Mouse (Mus musculus): Measurements from ENCODE around the gene Bcl2a1b. TPM values are rescaled to one million over a fixed set of nuclear protein-coding genes. Genes with fewer than 3 reads are reported as not detected.
"Not testable (repeated sequence)": the region's sequence is repeated elsewhere in the genome, so short reads cannot be mapped to it uniquely, and the experiment has no call there.

The Bcl2a1b gene
- total RNA-seq (2014; rRNA removed; ENCODE audit: low replicate concordance) (1.3 and 6.3 TPM in 2 replicates), polyA plus RNA-seq (2015; fragmentation: Nextera tagmentation; extraction: Ambion mirVana) (1.9 and 2.0 TPM in 2 replicates)

DNA sequence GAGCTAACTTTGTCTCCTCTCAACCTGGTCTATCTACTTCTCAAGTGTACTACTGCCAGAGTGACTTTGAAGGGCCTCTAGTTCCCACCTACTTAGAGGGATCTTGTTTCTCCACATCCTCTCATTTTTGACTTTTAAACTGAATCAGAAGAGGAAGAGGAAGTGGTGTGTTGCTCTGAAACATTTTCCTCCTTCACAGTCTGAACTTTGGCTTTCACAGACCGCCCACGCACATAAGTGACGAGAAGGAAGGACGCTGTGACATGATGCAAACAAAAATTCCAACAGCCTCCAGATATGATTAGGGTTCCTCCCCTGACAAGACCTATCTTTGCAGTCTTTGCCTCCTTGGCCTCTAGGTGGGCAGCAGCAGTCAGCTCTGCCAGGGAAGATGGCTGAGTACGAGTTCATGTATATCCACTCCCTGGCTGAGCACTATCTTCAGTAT is at the start of gene Bcl2a1b, which contains the start of gene Gm29094:
TSS of gene Bcl2a1b (plus strand) at position 241 of the 448 bp plus-strand sequence.
TSS of gene Gm29094 (plus strand) at position 411 of the 448 bp plus-strand sequence.
- H3K4me3 ChIP-seq (ENCODE audit: low read depth, low read length); H3K4me2 ChIP-seq (ENCODE audit: low read depth, low read length); H3K27ac ChIP-seq (ENCODE audit: low read depth); H3K9me3 ChIP-seq (replicated peaks; ENCODE audit: control insufficient read depth, low read length); H3K36me3 ChIP-seq (replicated peaks; ENCODE audit: control insufficient read depth, insufficient read depth, low read length); DNase-seq (ENCODE audit: low spot score); ATAC-seq (ENCODE audit: insufficient read depth, low read depth); H3K4me1 ChIP-seq (ENCODE audit: control insufficient read depth, insufficient read depth); H3K27me3 ChIP-seq (ENCODE audit: control insufficient read depth, insufficient read depth, low read length); H3K9ac ChIP-seq (replicated peaks; ENCODE audit: low read depth, low read length): not testable (repeated sequence)
- 44% methylated on average over 5 of the region's 5 CpGs for WGBS

DNA sequence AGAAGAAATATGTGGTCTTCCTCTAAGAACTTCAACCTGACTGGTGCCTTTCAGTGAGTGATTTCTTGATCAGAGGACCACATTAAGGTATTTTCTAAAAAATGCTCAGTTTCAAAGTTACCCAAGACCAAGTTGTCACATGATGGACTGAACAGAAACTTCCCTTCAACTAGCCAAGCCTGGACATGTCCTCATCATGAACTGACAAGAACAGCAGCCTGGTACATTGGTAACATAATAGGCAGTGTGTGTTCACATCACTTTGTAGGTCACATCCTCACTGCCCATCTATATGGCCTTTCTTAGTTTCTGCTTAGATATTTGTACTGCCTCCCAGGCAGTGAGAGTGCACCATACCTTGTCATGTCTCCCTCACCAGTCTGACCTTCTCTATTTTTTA is 26.5 kb upstream of the Bcl2a1b start:
- not testable (repeated sequence) for ATAC-seq (ENCODE audit: insufficient read depth, low read depth); DNase-seq (ENCODE audit: low spot score)

DNA sequence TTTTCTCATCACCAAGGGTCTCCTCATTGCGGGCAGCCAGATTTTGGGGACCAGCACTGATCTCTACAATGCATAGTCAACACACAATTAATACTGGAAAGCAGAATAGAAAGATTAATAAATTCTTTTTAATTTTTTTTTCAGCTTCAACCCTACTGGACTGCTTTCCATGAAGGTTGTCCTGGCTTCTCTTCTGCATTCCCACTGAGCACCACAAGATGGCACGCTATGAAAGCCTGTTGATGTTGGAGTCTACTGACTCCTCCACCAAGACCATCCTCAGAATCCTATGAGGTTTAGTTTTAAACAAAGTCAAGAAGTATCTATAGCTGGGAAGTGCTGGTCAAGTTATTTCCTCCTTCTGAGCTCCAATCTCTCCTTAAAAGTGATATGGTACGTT is 20.2 kb upstream of the Bcl2a1b start:
- 33% methylated on average over 2 of the region's 3 CpGs for WGBS
- H3K4me1 ChIP-seq (ENCODE audit: control insufficient read depth, insufficient read depth); H3K9me3 ChIP-seq (replicated peaks; ENCODE audit: control insufficient read depth, low read length); H3K4me3 ChIP-seq (ENCODE audit: low read depth, low read length); H3K27ac ChIP-seq (ENCODE audit: low read depth); H3K36me3 ChIP-seq (replicated peaks; ENCODE audit: control insufficient read depth, insufficient read depth, low read length); H3K9ac ChIP-seq (replicated peaks; ENCODE audit: low read depth, low read length); H3K27me3 ChIP-seq (ENCODE audit: control insufficient read depth, insufficient read depth, low read length); DNase-seq (ENCODE audit: low spot score); ATAC-seq (ENCODE audit: insufficient read depth, low read depth); H3K4me2 ChIP-seq (ENCODE audit: low read depth, low read length): not testable (repeated sequence)
- TF ChIP-seq CTCF (IDR thresholded peaks at IDR 0.05; ENCODE audit: low read depth), result peak; percentile 46

More for the DNA sequence above, 26.5 kb upstream of the Bcl2a1b start:
- H3K27me3 ChIP-seq (ENCODE audit: control insufficient read depth, insufficient read depth, low read length); H3K9ac ChIP-seq (replicated peaks; ENCODE audit: low read depth, low read length); H3K9me3 ChIP-seq (replicated peaks; ENCODE audit: control insufficient read depth, low read length); H3K4me2 ChIP-seq (ENCODE audit: low read depth, low read length); H3K4me1 ChIP-seq (ENCODE audit: control insufficient read depth, insufficient read depth); H3K27ac ChIP-seq (ENCODE audit: low read depth); H3K36me3 ChIP-seq (replicated peaks; ENCODE audit: control insufficient read depth, insufficient read depth, low read length); H3K4me3 ChIP-seq (ENCODE audit: low read depth, low read length): not testable (repeated sequence)

DNA sequence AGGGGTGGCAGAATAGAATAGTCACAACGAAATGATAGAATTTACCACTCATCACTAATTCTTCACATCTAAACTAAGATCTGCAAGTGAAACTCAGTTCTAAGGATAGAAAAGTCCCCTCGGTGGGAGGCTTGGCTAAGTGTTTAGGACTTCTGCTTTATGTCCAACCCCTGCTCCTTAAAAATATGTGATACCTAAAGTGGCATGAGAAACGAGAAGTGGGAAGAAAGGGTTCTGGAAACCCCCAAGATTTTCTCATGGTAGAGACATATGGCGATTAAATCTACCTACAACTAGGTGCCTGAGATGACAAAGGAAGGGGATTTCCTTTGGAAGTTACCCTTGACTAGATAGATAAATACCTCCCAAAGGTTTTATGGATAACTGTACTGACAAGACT is 19.5 kb upstream of the Bcl2a1b start:
- H3K27me3 ChIP-seq (ENCODE audit: control insufficient read depth, insufficient read depth, low read length); H3K9ac ChIP-seq (replicated peaks; ENCODE audit: low read depth, low read length); ATAC-seq (ENCODE audit: insufficient read depth, low read depth); DNase-seq (ENCODE audit: low spot score); H3K4me3 ChIP-seq (ENCODE audit: low read depth, low read length); H3K4me2 ChIP-seq (ENCODE audit: low read depth, low read length); H3K4me1 ChIP-seq (ENCODE audit: control insufficient read depth, insufficient read depth); H3K27ac ChIP-seq (ENCODE audit: low read depth); H3K36me3 ChIP-seq (replicated peaks; ENCODE audit: control insufficient read depth, insufficient read depth, low read length); H3K9me3 ChIP-seq (replicated peaks; ENCODE audit: control insufficient read depth, low read length): not testable (repeated sequence)
- WGBS, result 63% methylated on average over 2 of the region's 4 CpGs

DNA sequence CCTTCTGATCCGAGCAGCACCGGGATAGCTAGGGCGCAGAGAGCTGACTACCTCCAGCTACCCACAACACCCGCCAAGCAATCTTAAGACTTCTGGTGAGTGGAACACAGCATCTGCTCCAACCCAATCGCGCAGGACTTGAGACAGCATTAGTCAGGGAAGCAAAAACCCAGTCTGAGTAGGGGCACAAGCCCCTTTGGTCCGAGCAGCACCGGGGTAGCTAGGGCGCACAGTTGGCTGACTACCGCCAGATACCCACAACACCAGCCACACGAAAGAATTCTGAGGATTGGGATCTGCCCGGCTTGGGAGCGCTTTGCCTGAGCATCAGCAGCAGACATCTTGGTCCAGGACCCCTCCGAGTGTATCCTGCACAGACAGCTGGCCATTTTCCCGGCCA is 12.0 kb upstream of the Bcl2a1b start:
- not testable (repeated sequence) for H3K27ac ChIP-seq (ENCODE audit: low read depth); H3K9ac ChIP-seq (replicated peaks; ENCODE audit: low read depth, low read length); H3K9me3 ChIP-seq (replicated peaks; ENCODE audit: control insufficient read depth, low read length); H3K4me3 ChIP-seq (ENCODE audit: low read depth, low read length); H3K4me2 ChIP-seq (ENCODE audit: low read depth, low read length); ATAC-seq (ENCODE audit: insufficient read depth, low read depth); H3K4me1 ChIP-seq (ENCODE audit: control insufficient read depth, insufficient read depth); DNase-seq (ENCODE audit: low spot score); H3K36me3 ChIP-seq (replicated peaks; ENCODE audit: control insufficient read depth, insufficient read depth, low read length); H3K27me3 ChIP-seq (ENCODE audit: control insufficient read depth, insufficient read depth, low read length)
- WGBS, result 67% methylated on average over 15 of the region's 15 CpGs

DNA sequence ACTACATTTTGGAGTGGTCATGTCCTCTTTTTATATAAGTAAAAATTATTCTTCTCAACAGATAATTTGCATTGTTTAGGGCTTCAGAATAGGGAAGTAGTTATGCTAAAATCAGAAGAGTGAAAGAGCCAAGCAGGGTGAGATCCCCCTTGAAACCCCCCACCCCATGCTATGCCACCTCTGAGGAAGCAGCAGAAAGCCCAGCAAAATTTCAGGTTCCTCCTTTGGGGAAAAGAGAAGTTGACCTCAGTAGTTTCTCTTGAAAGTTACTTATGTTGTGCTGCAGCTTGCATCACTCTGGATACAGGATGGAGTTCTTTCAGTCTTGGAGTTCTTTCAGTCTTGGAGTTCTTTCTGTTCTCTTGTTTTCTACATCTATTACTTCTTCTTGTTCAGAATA is 3.5 kb upstream of the Bcl2a1b start:
- not testable (repeated sequence) for H3K9ac ChIP-seq (replicated peaks; ENCODE audit: low read depth, low read length); H3K27ac ChIP-seq (ENCODE audit: low read depth); H3K4me1 ChIP-seq (ENCODE audit: control insufficient read depth, insufficient read depth); H3K27me3 ChIP-seq (ENCODE audit: control insufficient read depth, insufficient read depth, low read length); H3K4me2 ChIP-seq (ENCODE audit: low read depth, low read length); ATAC-seq (ENCODE audit: insufficient read depth, low read depth); H3K4me3 ChIP-seq (ENCODE audit: low read depth, low read length); DNase-seq (ENCODE audit: low spot score); H3K9me3 ChIP-seq (replicated peaks; ENCODE audit: control insufficient read depth, low read length); H3K36me3 ChIP-seq (replicated peaks; ENCODE audit: control insufficient read depth, insufficient read depth, low read length)

DNA sequence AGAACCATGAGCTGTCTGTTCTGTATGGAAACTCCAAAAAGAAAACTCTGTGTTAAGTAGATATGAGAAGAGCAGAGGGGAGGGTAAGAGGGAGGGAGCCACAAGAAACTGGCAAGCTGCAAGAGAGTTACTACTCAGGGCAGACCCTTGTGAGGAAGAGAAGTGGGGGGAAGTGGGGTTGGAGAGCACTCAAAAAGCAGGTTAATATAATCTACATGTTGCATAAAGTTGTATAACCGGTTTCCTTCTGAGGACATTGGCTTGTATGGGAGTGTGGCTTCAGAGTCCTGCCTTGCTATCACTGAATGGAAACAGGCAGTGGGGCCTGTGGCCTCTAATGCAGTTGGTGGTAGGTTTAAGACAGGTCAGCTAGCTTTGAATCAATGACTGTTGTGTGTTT is 1.5 kb upstream of the Bcl2a1b start:
- not testable (repeated sequence) for H3K4me3 ChIP-seq (ENCODE audit: low read depth, low read length); H3K27ac ChIP-seq (ENCODE audit: low read depth); H3K9ac ChIP-seq (replicated peaks; ENCODE audit: low read depth, low read length); H3K4me2 ChIP-seq (ENCODE audit: low read depth, low read length); H3K27me3 ChIP-seq (ENCODE audit: control insufficient read depth, insufficient read depth, low read length); H3K9me3 ChIP-seq (replicated peaks; ENCODE audit: control insufficient read depth, low read length); DNase-seq (ENCODE audit: low spot score); H3K36me3 ChIP-seq (replicated peaks; ENCODE audit: control insufficient read depth, insufficient read depth, low read length); ATAC-seq (ENCODE audit: insufficient read depth, low read depth); H3K4me1 ChIP-seq (ENCODE audit: control insufficient read depth, insufficient read depth)
- WGBS, result no CpG with 5 or more reads among the region's 1 CpGs

DNA sequence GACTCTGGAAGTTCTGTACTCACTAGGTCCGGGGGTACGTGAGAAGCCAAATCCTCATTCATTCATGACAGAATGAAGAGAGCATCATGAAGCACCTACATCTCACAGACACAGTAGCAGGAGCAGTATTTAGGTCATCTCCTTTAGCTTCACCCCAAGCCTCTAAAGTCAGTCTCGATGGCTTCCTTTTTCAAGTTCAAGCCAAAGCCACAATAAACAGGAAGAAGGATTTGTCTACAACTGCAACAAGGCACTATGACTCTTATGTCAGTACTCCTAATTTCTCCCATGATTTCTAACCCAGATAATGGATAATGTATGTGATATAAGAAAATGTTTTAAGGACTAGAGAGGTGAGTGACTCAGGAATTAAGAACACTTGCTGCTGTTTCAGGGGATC is 660 bp upstream of the Bcl2a1b start:
- not testable (repeated sequence) for ATAC-seq (ENCODE audit: insufficient read depth, low read depth); DNase-seq (ENCODE audit: low spot score)

DNA sequence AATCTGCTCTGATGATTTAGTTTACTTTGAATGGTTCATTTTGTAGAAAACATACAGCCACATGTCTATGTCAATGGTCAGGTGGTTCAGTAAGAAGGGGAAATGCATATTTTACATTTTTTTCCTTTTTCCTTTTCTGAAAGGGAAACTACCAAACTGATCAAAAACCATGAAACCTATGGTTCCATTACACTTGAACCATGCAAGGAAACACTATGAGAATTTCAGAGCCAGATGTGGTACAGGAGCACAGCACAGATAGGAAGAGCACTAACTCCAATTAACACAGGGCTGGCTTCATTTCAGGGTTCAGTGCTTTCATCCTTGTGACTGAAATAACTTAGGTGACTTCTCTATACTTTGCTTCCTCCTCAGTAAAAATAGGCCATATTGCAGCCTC is 3.2 kb downstream of the Bcl2a1b start:
- H3K9me3 ChIP-seq (replicated peaks; ENCODE audit: control insufficient read depth, low read length); H3K4me2 ChIP-seq (ENCODE audit: low read depth, low read length); H3K36me3 ChIP-seq (replicated peaks; ENCODE audit: control insufficient read depth, insufficient read depth, low read length); H3K27ac ChIP-seq (ENCODE audit: low read depth); H3K27me3 ChIP-seq (ENCODE audit: control insufficient read depth, insufficient read depth, low read length); H3K9ac ChIP-seq (replicated peaks; ENCODE audit: low read depth, low read length); DNase-seq (ENCODE audit: low spot score); ATAC-seq (ENCODE audit: insufficient read depth, low read depth); H3K4me1 ChIP-seq (ENCODE audit: control insufficient read depth, insufficient read depth); H3K4me3 ChIP-seq (ENCODE audit: low read depth, low read length): not testable (repeated sequence)

More for the DNA sequence above, 660 bp upstream of the Bcl2a1b start:
- H3K4me1 ChIP-seq (ENCODE audit: control insufficient read depth, insufficient read depth); H3K9me3 ChIP-seq (replicated peaks; ENCODE audit: control insufficient read depth, low read length); H3K4me2 ChIP-seq (ENCODE audit: low read depth, low read length); H3K36me3 ChIP-seq (replicated peaks; ENCODE audit: control insufficient read depth, insufficient read depth, low read length); H3K27me3 ChIP-seq (ENCODE audit: control insufficient read depth, insufficient read depth, low read length); H3K9ac ChIP-seq (replicated peaks; ENCODE audit: low read depth, low read length); H3K27ac ChIP-seq (ENCODE audit: low read depth); H3K4me3 ChIP-seq (ENCODE audit: low read depth, low read length): not testable (repeated sequence)
- WGBS, result 69% methylated on average over 3 of the region's 3 CpGs
